Mouse (Mus musculus) testis, adult 10 weeks (tissue): ENCODE results near the gene Hist3h2a. TPM values are rescaled to one million over a fixed set of nuclear protein-coding genes. Genes with fewer than 3 reads are reported as not detected.

Experiments used
- polyA plus RNA-seq: library from polyadenylated mRNA; stranded (reverse); fragments of 350-450 nt; fragmentation: Illumina TruSeq; extraction: RNeasy Lipid Tissue Mini Kit (QIAGEN cat#74804); gene quantifications from one replicate; pipeline ENCODE4 v1.2.3, GENCODE M21; 2014; ENCODE audit warnings: low read depth, low replicate concordance

Gene Hist3h2a
- 8.3 TPM for polyA plus RNA-seq

DNA sequence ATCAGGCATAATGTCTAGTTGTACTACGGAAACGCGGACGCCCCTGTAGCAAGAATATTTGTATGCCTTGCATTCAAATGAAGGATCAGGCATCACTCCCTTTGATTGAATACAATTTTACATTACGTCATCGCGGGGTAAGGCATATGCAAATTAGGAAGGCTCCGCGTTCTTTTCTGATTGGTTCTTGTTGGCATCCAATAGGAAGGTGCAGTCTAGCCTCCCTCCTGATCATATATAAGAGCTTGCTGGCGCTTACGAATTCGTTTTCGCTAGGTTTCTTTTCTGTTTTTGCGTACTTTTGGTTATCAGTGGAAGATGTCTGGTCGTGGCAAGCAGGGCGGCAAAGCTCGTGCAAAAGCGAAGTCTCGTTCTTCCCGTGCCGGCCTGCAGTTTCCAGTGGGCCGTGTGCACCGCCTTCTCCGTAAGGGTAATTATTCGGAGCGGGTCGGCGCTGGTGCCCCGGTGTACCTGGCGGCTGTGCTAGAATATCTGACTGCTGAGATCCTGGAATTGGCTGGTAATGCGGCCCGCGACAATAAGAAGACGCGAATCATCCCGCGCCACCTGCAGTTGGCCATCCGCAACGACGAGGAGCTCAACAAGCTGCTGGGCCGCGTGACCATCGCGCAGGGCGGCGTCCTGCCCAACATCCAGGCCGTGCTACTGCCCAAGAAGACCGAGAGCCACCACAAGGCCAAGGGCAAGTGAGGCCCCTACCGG lies at the start of gene Hist3h2a, which contains the start of gene Trim17:
TSS of gene Hist3h2a (plus strand) at position 266 of the 723 bp plus-strand sequence.
TSS of gene Trim17 (plus strand) at position 266 of the 723 bp plus-strand sequence.

DNA sequence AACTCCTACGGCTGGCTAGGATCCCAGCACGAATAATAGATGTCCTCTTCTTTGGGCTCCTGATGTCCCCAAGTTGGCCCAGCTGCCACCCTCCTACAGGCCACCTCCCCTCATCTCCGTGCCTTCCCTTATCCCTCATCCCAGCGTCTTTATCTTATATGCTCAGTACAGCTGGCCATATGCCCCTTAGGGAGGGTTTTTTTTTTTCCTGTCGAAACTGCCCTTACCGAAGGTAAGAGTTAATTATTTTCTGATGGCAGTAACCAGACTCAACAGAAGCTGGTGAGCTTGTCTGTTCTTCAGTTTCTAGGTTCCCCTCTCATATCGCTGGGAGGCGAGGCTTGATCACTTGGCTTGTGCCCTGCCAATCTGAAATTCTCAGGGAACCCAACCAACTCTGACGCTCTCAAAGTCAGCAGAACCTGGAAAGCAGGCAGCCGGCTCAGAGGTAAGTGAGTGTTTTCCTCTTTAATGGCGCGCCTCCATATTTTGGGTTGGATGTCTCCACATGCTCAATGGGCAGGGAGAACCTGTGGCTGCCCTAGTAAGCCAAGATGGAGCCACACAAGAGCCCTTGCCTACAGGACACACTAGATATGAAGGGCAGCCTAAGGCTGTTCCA lies 36.6 kb upstream of the Hist3h2a start, which contains the start of gene Btnl10:
TSS of gene Btnl10 (plus strand) at position 164 of the 622 bp plus-strand sequence.

DNA sequence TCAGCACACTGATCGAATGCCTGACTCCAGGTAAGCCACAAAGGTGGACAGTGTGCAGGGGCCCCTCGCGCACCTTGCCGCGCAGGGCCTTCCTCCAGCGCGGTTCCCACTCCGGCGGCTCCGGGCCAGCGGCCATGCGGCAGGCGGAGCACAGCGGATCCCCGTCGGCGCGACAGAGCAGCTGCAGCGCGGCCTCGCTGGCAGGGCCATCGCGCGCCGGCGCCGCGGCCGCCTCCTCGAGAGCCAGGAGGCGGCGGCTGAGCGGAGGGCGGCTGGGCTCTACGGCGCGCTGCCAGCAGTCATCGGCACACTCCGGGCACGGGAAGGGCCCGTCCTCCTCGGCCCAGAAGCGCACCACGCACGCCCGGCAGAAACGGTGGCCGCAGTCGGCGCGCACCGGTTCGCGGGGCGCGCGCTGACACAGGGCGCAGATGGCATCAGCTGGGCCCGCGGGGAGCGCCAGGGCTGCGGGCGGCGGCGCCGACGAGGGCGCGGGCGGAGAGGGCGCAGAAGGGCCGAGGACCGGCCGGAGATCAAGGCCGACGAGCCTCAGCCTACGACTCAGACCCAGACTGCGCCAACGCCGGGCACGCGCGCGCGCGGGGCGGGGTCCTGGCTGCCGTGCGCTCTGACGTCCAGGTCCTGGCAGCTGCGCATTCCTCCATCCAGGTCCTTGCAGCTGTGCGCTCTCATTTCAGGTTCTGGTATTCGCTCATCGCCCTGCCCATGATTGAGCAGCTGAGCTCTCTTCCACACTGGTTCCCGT lies 16.0 kb upstream of the Hist3h2a start, which contains the start of gene Rnf187:
TSS of gene Rnf187 (minus strand) at position 595 of the 766 bp plus-strand sequence.

GRCm38 (mm10) chr11:58948542-58949479 lies 5.7 kb upstream of the Hist3h2a start, which contains the start of gene Hist3h2ba:
Hist3h2ba (plus strand) TSS chr11:58948920.

DNA sequence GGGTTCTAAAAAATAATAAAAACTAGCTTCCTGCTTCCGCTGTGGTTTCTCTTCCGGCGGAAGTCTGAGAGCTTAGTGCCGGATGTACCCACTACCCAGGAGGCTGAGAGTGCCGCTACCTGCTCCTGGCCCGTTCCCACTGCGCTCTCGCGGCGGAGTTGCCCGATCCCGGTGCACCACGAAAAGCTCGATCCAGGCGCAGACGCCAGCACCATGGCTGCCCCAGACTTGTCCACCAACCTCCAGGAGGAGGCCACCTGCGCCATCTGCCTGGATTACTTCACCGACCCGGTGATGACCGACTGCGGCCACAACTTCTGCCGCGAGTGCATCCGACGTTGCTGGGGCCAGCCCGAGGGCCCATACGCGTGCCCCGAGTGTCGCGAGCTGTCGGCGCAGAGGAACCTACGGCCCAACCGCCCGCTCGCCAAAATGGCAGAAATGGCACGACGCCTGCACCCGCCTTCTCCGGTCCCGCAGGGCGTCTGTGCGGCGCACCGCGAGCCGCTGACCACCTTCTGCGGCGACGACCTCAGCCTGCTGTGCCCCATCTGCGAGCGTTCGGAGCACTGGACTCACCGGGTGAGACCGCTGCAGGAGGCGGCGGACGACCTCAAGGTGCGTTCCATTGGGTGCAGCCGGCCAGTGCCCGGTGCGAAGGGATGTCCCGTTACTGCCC lies 23.7 kb downstream of the Hist3h2a start, which contains the start of gene Trim11:
TSS of gene Trim11 (plus strand) at position 67 of the 679 bp plus-strand sequence.

Other genes starting within 250 kb of the Hist3h2a start
- not detected for gene Olfr318, start 230.7 kb upstream of the Hist3h2a start, polyA plus RNA-seq
- 0.21 TPM for gene Olfr317, start 215.5 kb upstream of the Hist3h2a start, polyA plus RNA-seq
- gene Olfr316, start 202.0 kb upstream of the Hist3h2a start, polyA plus RNA-seq: 1.7 TPM
- not detected for gene Olfr315, start 181.5 kb upstream of the Hist3h2a start, polyA plus RNA-seq
- not detected for gene Olfr314, start 171.7 kb upstream of the Hist3h2a start, polyA plus RNA-seq
- 197 TPM for gene Fam183b, start 152.7 kb upstream of the Hist3h2a start, polyA plus RNA-seq
- gene Olfr313, start 139.7 kb upstream of the Hist3h2a start, polyA plus RNA-seq: not detected
- 0.06 TPM for gene Olfr312, start 125.4 kb upstream of the Hist3h2a start, polyA plus RNA-seq
- not detected for gene Olfr311, start 115.4 kb upstream of the Hist3h2a start, polyA plus RNA-seq
- 3.4 TPM for gene Gm12258, start 107.5 kb upstream of the Hist3h2a start, polyA plus RNA-seq
- 7.0 TPM for gene 2810021J22Rik, start 87.5 kb upstream of the Hist3h2a start, polyA plus RNA-seq
- gene Zfp39, start 50.5 kb upstream of the Hist3h2a start, polyA plus RNA-seq: 121 TPM
- 11.0 TPM for gene Btnl10, start 36.8 kb upstream of the Hist3h2a start, polyA plus RNA-seq
- 20.1 TPM for gene Rnf187, start 15.8 kb upstream of the Hist3h2a start, polyA plus RNA-seq
- not detected for gene Hist3h2ba, start 5.8 kb upstream of the Hist3h2a start, polyA plus RNA-seq
- gene Trim17, start within 50 bp of the Hist3h2a start, polyA plus RNA-seq: 32.5 TPM
- 6.4 TPM for gene Trim11, start 23.4 kb downstream of the Hist3h2a start, polyA plus RNA-seq
- gene Obscn, start 181.7 kb downstream of the Hist3h2a start, polyA plus RNA-seq: 0.06 TPM
- 4.0 TPM for gene Iba57, start 209.1 kb downstream of the Hist3h2a start, polyA plus RNA-seq
- not detected for gene Gjc2, start 228.5 kb downstream of the Hist3h2a start, polyA plus RNA-seq
- 8.9 TPM for gene Guk1, start 237.5 kb downstream of the Hist3h2a start, polyA plus RNA-seq
- 8.5 TPM for gene Mrpl55, start 247.8 kb downstream of the Hist3h2a start, polyA plus RNA-seq